Mouse (Mus musculus): Measurements from ENCODE around the gene Slc1a7.

Gene Slc1a7

DNA sequence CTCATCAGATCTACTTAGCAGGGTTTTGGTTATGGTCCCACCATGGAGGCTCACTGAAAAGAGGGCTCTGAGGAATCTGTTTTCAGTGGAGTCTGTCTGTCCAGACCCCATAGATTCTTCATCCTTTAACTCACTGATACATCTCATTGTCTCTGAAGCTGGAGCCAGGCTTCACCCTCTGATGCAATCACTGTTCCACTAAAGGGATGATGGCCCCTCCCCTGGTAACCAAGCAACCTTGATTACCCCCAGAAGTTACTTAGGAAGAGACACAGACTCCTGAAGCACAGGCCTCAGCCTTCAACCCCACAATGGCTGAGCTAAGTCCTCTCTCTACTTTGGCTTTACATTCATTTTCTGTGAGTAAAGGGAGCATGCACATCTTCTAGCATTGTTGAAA is 1.6 kb downstream of the Slc1a7 start:
- no peak for DNase-seq (ENCODE audit: low read depth, low spot score)

DNA sequence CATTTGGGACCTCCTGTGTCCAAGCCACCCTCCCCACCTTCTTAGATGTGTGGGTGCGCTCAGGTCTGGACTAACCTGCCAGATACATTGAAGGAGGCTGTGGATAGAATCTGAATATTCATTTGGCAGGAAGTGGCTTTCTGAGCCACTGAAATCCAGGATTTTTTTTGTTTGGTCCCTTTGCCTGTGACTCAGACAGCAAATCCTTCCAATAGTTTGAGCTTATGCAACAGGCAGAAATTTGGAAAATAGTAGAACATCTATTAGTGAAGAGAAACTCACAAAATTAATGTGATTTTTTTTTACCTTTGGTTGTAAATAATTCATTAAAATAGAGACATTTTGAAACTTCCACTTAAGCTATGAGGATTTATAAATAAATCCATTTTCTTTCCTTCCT is 3.0 kb downstream of the Slc1a7 start:
- no peak for DNase-seq (ENCODE audit: low read depth, low spot score)

DNA sequence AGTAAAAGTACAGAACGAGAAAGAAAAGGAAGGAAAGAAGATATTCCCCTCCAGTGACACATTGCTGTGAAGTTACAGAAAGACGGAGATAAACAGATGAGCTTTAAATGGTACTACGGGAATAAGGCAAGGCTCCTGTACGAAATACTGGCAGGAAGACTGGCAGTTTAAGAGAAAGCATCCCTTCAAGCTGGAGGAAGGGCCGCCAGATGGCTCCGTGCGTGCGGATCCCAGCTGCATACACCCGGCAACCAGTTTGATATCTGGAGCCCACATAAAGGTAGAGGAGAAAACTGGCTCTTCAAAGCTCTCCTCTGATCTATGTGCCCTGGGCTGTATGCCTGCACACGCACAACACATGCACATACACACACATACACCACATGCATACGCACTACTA is 6.4 kb downstream of the Slc1a7 start:
- no peak for DNase-seq (ENCODE audit: low read depth, low spot score)

DNA sequence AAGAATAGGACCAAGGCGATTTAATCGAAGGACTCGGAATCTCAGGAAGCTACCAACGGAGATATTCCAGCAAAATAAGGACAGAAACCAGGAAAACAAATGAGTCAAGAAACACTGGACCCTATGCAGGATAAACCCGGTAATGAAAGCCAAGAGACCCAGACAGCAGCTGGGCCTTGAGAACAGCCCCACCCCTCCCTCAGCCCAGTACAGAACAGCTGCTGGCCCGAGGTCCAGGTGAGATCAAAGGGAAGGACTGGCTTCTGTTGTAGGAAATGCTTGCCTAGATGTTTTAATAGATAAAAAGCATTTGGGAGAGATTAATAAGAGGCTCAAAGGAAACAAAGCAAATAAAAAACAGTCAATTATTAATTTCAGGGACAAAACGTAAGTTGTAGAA is 6.9 kb downstream of the Slc1a7 start:
- no peak for DNase-seq (ENCODE audit: low read depth, low spot score)

DNA sequence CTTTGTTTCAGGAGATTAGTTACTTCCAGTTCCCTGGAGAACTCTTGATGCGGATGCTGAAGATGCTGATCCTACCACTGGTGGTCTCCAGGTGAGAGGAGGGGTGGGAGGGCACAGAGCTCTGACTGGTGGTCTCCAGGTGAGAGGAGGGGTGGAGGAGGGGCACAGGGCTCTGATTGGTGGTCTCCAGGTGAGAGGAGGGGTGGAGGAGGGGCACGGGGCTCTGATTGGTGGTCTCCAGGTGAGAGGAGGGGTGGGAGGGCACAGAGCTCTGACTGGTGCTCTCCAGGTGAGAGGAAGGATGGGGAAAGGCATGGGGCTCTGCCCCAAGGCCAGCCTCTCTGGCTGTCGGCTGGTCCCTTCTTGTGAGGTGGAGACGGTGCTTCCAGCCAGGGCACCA is 9.5 kb downstream of the Slc1a7 start:
- no peak for DNase-seq (ENCODE audit: low read depth, low spot score)

DNA sequence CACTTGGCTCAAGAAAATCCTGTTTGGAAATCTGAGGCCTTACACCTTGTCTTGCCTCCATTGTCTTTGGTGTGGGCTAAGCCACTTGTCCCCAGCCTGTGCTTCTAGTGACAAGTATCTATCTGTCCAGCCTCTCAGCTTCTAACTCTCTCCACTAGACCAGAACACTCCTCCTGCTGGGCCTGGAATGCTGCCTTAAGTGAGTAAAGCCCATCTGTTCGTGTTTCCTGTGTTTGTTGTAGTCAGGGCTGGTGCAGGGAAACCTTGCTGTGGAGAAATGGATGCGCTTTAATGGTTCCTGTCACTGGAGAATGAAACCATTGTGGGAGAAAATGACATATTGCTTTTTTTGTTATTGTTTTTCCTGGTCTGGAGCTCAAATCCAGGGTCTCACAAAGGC is 11.4 kb downstream of the Slc1a7 start:
- DNase-seq (ENCODE audit: low read depth, low spot score) = no peak

DNA sequence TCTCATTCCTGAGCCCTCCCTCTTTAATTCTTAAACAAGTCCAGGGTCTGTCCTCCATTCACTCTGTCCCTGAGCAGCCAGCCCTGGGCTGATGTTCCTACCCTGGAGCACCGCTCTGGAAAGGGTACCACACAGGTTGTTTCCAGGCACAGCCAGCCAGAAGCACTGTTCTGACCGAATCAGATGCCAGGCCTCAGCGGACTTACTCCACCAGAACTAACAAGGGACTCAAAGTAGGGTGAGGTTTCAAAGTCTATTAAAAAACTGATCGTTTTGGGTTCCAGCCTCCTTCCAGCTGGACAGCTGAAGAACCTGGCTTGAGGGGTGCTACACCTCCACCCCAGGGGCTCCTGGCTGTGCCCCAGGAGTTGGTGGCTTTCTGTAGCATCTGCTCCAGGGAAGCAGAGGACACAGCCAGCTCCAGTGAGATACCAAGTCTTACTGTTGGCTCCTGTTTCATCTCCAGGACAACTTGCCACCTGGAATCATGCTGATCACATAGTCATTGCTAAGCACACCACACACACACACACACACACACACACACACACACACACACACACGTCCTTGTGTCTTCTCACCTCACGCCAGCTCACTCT is 12.0 kb downstream of the Slc1a7 start:
- DNase-seq (ENCODE audit: low read depth, low spot score) = no peak

DNA sequence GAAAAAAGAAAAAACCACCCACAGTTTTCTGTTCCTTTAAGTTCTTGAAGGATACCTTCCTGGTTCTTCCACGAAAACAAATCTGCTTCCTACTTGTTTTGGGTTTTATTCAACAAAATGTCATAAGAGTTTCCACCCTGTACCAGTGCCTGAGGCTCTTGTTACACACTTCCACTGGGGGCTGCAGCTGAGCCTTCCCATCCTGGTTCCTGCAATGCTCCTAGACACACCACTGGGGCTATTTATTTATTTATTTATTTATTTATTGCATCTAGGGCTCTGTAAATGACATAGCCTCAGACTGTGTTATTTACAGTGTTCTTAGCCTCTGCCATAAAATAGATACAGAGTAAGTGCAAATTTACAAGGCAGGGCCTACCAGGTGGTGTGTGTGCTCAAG is 15.6 kb downstream of the Slc1a7 start:
- no peak for DNase-seq (ENCODE audit: low read depth, low spot score)

DNA sequence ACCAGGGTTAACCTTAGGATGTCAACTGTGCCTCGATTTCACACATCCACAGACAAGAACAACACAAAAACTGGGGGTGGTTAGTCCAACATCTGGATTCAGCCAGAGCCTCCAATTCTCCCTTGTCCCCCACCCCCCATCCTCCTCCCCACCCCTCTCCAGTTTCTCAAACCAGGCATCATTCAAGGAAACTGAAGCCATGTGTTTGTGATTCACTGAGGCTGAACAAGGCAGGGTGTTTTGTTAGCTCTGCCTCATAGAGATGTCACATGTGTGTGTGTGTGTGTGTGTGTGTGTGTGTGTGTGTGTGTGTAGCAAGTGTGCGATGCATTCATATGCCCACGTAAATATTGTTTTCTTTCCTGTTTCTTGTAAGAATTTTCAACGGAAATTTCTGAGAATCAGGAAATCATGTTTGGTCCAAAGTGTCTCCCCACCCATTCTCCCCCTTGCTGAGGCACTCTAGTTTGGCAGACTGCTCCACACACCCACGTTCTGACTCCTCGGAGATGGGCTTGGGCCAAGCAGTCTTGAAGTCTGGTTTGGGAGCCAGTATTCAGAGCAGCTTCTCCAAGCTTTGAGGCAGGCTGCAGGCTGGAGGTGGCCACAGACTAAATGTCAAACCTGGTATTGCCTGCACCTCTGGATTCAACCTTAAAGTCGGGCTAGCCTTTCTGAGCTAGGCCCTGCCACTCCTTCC is 16.3 kb downstream of the Slc1a7 start:
- DNase-seq (ENCODE audit: low read depth, low spot score) = no peak

DNA sequence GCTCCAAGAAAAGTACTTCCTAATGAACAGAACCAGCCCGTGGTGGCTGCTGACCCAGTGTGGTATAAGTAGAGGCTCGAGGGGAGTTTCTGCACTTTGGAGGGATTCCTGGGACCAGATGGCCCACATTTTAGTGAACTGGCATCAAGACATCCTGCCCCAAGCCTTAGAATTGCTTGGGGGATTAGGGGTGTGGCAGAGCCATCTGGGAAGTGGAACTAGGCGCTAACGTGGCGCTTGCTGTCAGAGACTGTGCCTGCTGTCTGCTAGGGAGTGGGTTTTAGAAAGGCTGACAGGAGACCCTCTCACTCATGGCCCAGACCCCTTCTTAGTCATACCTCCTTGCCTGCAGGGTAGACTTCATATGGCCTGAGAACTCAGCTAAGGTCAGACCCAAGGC is 17.7 kb downstream of the Slc1a7 start:
- no peak for DNase-seq (ENCODE audit: low read depth, low spot score)

DNA sequence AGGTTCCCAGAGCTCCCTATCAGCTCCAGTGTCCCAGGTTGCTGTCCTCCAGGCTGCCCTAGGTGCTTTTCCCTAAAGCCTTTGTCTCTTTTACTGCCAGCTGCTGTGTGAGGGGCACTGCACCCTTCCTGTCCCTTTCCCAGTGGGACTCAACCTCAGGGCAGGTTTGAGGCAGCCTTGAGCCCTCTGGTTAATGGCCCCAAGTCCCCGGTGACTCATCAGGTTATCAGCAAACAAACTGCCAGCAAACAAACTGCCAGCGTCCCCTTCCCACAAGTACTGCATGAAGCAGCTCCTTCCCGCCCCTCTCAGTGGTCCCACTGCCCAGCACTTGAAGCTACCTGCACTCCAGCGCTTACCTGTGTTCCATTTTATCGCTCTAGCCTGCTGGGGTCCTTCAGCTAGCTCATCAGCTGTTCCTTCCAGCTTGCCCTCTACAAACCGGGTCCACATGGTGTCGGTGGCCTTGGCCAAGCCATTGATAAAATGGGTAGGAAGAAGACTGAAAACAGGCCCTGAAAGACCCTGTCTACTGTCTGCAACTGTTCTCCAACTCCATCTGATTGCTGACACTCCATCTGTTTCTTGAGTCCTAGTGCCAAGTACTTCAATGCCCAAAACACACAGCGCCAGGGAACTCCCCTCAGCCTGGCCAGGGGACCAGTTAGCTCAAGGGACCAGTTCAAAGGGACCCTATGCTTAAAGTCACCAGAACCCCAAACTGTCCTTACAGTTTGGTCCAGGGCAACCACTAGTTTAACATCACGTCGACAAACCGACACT is 18.4 kb downstream of the Slc1a7 start:
- DNase-seq (ENCODE audit: low read depth, low spot score) = no peak

DNA sequence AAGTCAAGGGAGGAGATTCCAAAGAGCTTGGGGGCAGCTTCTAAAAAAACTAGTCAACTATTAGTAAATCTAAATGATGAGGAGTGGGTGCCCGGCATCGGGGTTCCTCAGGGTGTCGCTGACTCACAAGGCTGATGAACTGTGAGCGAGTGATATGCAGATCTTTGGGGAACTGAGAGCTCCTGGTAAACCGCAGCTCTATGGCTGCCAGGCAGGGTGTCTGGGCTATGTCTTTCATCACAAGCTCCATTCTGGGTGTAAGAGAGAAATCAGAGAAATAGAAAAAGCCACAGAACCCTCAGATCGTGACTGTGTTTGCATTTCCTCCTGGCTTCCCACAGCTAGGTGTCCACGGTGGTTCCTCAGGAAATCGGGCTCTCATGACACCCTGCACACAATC is 20.8 kb downstream of the Slc1a7 start:
- DNase-seq (ENCODE audit: low read depth, low spot score) = no peak

DNA sequence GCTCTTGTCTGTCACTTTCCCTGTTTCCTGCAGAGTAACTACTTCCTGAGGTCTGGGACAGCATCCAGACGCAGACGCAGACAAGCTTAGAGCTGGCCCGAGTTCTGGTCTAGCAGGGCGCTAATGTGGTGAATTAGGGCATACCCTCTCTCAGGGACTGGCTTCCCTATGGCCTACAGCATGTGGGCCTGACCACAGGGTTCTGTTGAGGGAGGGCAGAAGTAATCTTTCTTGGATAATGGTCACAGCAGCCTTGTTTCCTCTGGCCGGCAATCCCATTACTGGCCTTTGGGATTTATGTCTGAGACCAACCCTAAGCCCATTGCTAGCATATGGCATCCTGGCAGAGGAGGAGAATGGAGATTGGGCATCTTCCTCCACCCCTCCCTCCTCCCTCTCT is 22.7 kb downstream of the Slc1a7 start:
- no peak for DNase-seq (ENCODE audit: low read depth, low spot score)

DNA sequence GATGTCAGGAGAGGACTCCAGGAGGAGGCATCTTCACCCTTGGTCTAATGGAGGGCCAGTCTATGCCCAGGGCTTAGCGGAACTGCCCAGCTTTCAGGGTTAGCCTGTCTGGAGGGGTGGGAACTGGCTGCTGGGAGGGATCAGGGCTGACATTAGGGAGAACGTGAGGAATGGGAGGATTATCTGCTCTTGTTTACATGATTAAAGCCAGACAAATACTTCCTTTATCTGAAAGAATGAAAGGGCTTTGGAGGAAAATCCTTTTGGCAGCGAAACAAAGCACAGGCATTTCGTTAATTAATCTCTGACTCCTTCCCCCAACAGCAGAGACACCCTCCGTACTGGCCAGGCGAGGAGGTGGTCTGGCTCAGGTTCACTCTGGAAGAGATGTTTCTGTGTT is 23.7 kb downstream of the Slc1a7 start:
- no peak for DNase-seq (ENCODE audit: low read depth, low spot score)

DNA sequence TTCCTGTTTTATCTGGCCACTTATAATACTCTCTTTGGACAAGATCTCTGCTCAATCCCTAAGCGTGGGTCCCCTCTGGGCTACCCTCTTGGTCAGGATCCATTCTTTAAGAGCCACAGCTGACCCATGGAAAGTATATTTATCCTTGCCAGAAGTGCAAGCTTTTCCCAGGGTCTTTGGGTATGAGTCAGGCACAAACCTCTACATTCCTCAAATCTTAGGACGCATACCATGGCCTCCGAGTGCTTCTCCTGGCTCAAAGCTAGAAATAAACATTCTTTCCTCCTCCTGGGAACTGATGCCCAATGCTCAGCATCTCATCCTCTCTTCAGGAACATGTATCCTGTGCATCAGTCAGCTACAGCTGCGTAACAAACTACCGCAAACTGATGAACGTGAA is 26.9 kb downstream of the Slc1a7 start:
- DNase-seq (ENCODE audit: low read depth, low spot score) = no peak

DNA sequence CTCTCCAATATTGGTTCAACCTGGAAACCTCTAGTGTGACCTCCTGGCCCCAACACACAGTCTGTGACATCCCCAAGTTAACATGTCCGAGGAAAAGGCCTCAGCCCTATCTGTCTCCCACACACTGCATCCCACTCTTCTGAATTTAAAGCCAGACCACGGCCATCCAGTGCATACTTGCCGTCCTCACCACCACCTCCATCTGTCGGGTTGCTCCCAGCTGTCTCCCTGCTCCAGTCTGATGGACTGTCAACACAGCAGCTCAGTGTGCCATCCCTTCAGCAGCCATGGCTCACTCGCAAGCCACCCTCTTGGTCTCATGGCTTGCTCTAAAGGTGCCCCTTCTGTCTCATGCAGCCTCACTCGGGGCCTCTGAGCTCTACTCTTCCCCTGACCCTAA is 27.6 kb downstream of the Slc1a7 start:
- DNase-seq (ENCODE audit: low read depth, low spot score) = no peak

DNA sequence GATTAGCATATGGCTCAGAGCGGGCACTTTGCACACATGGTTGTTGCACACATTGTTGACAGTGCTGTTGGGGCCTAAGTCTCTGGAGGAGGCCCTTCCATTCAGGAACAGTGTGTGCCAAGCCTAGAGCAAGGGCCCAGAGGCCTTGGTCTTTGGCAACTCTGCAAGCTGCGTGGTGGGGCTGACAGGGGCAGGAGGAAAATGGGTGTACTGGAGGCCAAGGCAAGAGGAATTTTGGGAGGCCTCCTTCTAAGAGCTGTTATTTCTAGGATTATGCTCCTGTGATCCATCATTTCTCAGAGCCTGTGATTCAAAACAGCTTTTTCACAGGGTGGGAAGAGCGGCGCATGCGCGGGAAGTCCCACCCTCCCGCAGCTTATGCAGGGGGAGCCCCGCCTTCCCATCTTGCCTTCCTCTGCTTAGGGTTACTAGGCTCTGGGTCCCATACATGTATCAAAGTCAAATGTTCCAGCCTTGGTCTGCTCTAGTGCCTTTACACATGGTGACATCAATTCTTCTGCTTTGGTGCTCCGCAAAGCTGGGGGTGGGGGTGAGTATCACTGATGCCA is 28.4 kb downstream of the Slc1a7 start:
- DNase-seq (ENCODE audit: low read depth, low spot score) = no peak

DNA sequence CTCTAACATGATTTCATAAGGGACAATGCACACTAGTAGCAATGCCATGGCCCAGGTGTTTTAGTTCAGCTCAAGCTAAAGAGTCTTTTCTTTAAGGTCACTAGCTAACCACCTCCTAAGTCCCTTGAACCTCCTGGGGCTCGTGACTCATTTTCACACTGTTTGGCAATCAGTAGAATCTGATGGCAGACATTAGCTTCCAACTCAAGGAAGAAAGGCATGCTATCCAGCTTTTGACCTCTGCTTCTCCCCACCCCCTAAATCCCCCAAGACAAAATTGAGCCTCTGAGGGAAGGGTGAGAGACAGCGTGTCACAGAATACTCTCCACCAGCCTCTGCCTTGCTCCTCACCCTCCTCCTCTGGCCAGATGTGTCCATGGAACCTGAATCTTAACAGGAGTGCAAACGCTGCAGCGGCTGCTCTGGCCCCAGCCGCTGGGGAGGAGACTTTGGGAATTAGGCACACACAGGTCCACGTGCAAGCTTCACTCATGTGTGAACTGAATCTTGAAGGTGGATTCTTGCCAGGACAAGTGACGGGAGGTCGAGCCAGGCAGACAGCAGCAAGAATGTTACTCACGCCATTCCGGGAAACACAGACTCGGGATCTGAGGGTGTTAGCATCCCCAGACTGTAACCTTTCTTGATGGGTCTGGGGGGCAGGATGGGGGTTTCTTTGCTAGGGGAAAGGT is 30.7 kb downstream of the Slc1a7 start:
- no peak for DNase-seq (ENCODE audit: low read depth, low spot score)

DNA sequence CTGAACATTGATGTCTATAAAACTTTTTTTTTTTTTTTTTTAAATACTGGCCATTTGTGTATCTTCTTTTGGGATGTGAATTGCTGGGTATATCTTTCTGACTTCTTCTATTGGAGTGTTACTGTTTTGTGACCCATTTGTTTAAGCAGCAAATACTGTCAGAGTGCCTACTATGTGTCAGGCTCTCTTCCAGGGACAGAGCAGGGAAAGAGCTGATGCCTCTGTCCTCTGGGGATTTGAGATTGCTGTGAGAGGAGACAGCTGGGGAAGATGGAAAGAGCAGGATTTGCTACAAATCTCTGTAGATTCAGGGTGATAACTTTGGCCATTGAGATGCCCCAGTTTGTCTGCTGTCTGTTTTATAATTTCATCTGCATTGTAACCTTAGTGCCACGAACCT is 31.2 kb downstream of the Slc1a7 start:
- DNase-seq (ENCODE audit: low read depth, low spot score) = no peak

DNA sequence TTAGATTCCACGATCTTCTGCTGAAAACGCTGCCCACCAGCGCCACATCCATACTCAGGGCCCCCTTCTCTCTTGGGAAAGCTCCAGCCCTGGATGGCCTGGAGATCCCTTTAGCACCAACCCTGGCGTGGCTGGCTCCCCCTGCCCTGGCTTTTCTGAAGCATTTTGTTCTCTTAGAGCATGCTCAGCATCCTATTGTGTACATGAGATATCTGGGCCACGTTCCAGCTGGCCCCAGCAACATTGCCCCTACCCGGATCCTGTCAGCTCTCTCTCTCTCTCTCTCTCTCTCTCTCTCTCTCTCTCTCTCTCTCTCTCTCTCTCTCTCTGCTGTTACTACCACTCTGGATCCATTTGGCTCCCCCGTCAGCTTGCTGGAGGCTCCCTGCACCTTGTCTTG is 37.2 kb downstream of the Slc1a7 start:
- DNase-seq (ENCODE audit: low read depth, low spot score) = no peak

DNA sequence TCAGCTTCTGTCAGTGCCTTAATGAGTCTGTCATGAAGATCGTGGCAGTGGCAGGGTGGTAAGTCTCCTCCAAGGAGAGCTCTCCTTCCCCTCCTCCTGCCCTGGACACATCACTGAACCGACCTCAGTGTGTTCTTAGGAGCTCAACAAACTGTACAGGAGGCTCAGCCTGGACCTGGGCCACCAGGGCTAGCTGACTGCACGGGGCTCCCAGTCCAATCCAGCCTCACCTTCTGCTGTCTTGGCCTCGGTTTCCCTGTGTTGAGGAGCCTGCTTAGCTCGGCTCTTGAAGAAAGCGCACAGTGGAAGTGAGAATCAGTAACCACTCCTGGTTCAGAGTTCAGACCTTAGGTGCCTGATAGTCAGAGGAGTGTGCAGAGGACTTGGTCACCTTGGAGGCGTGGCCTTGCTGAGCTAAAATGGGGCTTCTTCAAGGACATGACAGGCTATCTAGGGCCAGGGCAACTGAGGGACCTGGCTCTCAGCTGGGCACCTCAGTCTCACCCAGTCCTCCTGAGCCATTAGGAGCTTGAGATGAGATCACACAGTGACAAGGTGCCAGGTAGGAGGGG is 39.5 kb downstream of the Slc1a7 start:
- no peak for DNase-seq (ENCODE audit: low read depth, low spot score)

DNA sequence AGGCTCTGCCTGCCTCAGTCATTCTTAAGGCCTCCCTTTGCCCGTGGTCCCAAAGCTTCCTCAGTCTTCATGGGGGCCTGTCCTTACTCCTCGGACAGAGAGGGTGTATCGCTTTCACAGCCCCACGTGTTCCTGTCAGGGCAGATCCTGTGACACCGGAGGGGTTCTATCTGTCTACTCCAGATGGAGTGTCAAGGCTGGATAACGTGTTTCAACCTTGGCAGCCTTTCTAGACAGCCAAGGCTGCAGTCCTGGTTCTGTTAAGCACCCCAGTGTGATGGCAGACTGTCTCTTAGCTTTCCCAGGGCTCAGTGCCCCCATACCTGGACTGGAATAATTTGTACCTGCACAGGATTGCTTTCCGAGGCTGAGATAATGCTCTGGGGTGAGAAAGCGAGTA is 40.4 kb downstream of the Slc1a7 start:
- no peak for DNase-seq (ENCODE audit: low read depth, low spot score)
